Mouse (Mus musculus) stomach, embryonic 16.5 days (tissue): ENCODE results near the gene Ttc7. TPM values are rescaled to one million over a fixed set of nuclear protein-coding genes. Genes with fewer than 3 reads are reported as not detected.

Experiments used
- ATAC-seq: fragments of 200-750 bp; cut with Nextera tagmentation; 2 replicates; pipeline ENCODE4 v1.8.0; 2017; ENCODE audit warnings: moderate number of reproducible peaks, moderate TSS enrichment; ENCODE audit not compliant: insufficient read depth, low FRiP score
- H3K27ac ChIP-seq: fragments of 300-500 bp; sonication (generic); 2 replicates; pipeline ENCODE4 v1.5.1; 2014; ENCODE audit warnings: low read length
- H3K27me3 ChIP-seq: fragments of 300-500 bp; sonication (generic); 2 replicates; pipeline ENCODE4 v1.6.1; 2014; ENCODE audit warnings: low read length, control low read depth, mixed read lengths; ENCODE audit not compliant: control insufficient read depth, insufficient read depth
- H3K36me3 ChIP-seq: fragments of 300-500 bp; sonication (generic); 2 replicates; pipeline ENCODE4 v1.6.1; 2014; ENCODE audit warnings: low read length; ENCODE audit not compliant: control insufficient read depth, insufficient read depth
- H3K4me1 ChIP-seq: fragments of 300-500 bp; sonication (generic); 2 replicates; pipeline ENCODE4 v1.6.1; 2014; ENCODE audit warnings: low read length, control low read depth, mixed read lengths; ENCODE audit not compliant: control insufficient read depth, insufficient read depth
- H3K4me2 ChIP-seq: fragments of 300-500 bp; sonication (generic); 2 replicates; pipeline ENCODE4 v1.6.1; 2014; ENCODE audit warnings: low read depth, low read length, mixed read lengths
- H3K4me3 ChIP-seq: fragments of 300-500 bp; sonication (generic); replicated peaks from 2 replicates; pipeline ENCODE4 v1.5.1; 2014; ENCODE audit warnings: mild to moderate bottlenecking, low read length
- H3K9ac ChIP-seq: fragments of 300-500 bp; sonication (generic); 2 replicates; pipeline ENCODE4 v1.6.1; 2014; ENCODE audit warnings: low read length
- H3K9me3 ChIP-seq: fragments of 300-500 bp; sonication (generic); replicated peaks from 2 replicates; pipeline ENCODE4 v1.6.1; 2016; ENCODE audit warnings: low read length, control low read depth; ENCODE audit not compliant: control insufficient read depth
- WGBS: fragments of 180-500 bp; shearing (Covaris S2); extraction: QIAGEN DNeasy Blood & Tissue Kit; methylation state at CpG from one replicate; pipeline ENCODE4 v1.1.7; 2014; 5-methylcytosine and 5-hydroxymethylcytosine counted together
- polyA plus RNA-seq: library from polyadenylated mRNA; unstranded; fragments of >200 nt; fragmentation: Nextera tagmentation; extraction: Ambion mirVana; gene quantifications from 2 replicates; pipeline ENCODE4 v1.2.1, GENCODE M21; 2015

Ttc7 gene
- 10.7 and 11.1 TPM in 2 replicates for polyA plus RNA-seq

DNA sequence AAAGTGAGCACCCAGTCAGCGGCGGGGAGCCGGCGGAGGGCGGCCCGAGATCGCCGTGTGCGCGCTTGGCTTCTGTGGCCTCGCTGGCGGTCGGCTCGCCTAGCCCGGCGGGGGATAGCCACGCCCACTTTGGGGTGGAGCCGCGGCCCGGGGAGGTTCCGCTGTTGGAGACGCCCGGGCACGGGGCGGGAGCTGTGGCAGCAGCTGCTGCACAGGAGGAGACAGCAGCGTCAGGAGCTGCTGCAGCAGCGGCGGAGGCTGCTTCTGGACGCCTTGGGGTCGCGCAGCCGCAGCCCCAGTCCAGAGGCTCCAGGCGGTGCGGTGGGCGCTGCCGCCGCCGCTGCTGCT lies at the start of gene Ttc7:
Gene Ttc7 (plus strand): TSS at position 181 of the 348 bp plus-strand sequence.
- H3K4me1 ChIP-seq, result peaks cover 11% of the 10 kb centered on the region
- no peaks in the 10 kb centered on the region for H3K36me3 ChIP-seq
- ATAC-seq, result peak; percentile 95
- WGBS, result 1% methylated on average over 38 of the region's 38 CpGs
- H3K27ac ChIP-seq, result peak within 1 kb of the TSS; percentile 95
- peak within 1 kb of the TSS; percentile 76 for H3K4me3 ChIP-seq
- H3K9ac ChIP-seq, result peak within 1 kb of the TSS; percentile 94
- H3K4me2 ChIP-seq, result peak within 1 kb of the TSS; percentile 95
- no peaks in the 10 kb centered on the region for H3K9me3 ChIP-seq
- no peaks in the 10 kb centered on the region for H3K27me3 ChIP-seq

DNA sequence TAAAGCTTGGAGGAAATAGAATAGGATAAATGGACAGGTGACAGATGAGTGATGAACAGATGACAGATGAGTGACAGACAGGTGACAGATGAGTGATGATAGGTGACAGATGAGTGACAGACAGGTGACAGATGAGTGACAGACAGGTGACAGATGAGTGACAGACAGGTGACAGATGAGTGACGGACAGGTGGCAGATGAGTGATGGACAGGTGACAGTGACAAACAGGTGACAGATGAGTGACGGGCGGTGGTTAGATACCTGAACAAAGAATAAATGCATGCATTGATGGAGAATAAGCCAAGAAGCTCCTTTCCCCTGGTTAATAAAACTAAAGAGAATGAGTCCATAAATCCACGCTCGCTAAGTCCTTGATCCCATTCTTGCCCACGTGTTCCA lies 47.7 kb upstream of the Ttc7 start:
- H3K4me2 ChIP-seq, result no peak overlapping the region
- H3K4me3 ChIP-seq, result no peak overlapping the region
- no peaks in the 10 kb centered on the region for H3K27me3 ChIP-seq
- 93% methylated on average over 6 of the region's 6 CpGs for WGBS
- H3K9ac ChIP-seq, result no peak overlapping the region
- 0 out of 2 replicates have a peak, but pooled peaks cover 5% of the 10 kb centered on the region for H3K4me1 ChIP-seq
- no peaks in the 10 kb centered on the region for H3K9me3 ChIP-seq
- no peak for ATAC-seq
- H3K36me3 ChIP-seq, result no peaks in the 10 kb centered on the region
- no peak overlapping the region for H3K27ac ChIP-seq

DNA sequence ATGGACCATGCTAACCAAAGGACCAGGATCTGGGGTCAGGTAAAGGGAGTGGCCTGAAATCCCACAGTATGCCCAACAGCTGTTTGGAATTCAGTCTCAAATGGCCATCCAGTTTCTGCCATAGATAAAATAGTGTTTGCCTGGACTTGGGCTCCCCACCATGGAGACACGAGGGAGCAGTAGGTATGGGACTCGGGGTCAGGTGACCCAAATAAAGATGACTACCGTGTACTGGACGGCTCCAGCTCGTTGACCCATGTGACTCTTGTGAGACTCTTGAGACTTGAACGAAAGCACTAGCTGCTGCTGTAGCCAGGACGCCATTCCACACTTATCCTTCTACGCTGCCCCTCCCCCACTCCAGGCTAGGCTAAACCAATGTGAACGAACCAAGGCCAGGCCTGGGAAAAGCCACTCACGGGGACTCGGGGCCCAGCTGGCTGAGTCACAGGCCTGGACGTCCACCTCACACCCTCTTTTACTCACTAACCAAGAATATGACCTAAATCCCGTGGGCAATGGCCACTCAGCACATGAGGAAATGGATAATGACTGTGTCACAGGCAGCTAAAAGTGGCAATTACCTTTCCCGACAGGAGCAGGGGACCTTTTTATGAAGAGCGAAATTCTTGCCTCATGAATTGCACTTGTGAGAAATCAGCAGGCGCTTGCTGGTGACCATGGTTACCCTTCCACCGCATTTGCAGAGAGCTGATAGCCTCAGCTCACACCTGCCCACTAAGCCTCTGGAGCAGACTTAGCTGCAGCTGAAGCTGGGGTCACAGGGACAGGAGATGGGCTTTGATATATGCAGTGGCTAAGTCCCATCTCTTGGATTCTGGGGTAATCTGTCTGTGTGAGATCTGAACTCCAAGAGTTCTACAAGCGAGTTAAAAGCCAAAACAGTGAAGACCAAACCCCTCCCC lies 45.7 kb upstream of the Ttc7 start:
- Histone ChIP-seq H3K9me3 (0 out of 2 replicates have a peak, but pooled peaks cover 4% of the 10 kb centered on the region), H3K27ac (no peak overlapping the region), H3K4me1 (0 out of 2 replicates have a peak, but pooled peaks cover 5% of the 10 kb centered on the region), H3K27me3 (no peaks in the 10 kb centered on the region), H3K4me2 (no peak overlapping the region), H3K9ac (no peak overlapping the region), H3K4me3 (no peak overlapping the region), H3K36me3 (no peaks in the 10 kb centered on the region)
- ATAC-seq, result 0 out of 2 replicates have a peak, but pooled peaks have one; percentile 40
- 55% methylated on average over 18 of the region's 18 CpGs for WGBS

DNA sequence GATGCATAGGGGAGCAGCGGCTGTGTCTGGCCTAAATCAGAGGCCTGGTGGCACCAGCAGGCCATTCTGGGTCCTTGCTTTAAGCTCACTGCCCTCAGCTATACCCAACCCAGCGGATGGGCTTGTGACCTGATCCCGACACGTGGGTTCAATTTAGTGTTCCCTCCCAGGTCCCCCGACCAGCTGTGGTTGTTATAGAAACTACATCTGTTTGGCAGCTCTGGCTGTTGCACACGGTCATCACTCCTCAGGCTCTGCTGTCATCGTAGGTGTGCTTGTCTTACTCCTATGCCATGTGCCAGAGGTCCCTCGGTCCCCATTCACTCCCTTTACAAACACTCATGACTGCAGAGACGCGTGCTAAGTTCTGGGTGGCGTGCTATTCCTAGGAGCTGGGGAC lies 44.9 kb upstream of the Ttc7 start:
- Histone ChIP-seq H3K36me3 (no peaks in the 10 kb centered on the region), H3K9ac (no peak overlapping the region), H3K4me1 (0 out of 2 replicates have a peak, but pooled peaks cover 5% of the 10 kb centered on the region), H3K27ac (no peak overlapping the region), H3K4me2 (no peak overlapping the region), H3K4me3 (no peak overlapping the region), H3K9me3 (0 out of 2 replicates have a peak, but pooled peaks cover 4% of the 10 kb centered on the region), H3K27me3 (no peaks in the 10 kb centered on the region)
- ATAC-seq, result no peak
- WGBS, result 73% methylated on average over 11 of the region's 11 CpGs

DNA sequence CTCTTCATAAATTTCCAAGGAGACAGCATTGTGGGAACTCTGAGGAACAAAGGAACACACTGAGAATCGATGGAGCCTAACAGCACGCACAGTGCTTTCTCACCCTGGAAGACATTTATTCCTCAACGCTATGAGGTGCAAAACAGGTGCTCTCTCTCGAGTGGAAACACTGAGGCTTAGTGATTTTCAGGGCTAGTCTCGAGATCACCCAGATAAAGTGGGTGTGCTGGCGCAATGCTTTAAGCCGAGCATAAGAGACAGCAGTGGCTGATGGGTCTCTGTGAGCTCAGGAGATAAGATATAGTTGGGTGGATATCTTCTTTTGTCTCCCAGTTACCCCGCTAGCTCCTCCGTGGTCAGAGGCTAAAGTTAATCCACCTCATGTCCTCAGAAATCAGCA lies 36.6 kb upstream of the Ttc7 start:
- H3K4me1 ChIP-seq, result peaks cover 12% of the 10 kb centered on the region
- H3K4me3 ChIP-seq, result no peak overlapping the region
- no peak for ATAC-seq
- 64% methylated on average over 9 of the region's 9 CpGs for WGBS
- H3K27me3 ChIP-seq, result no peaks in the 10 kb centered on the region
- H3K9ac ChIP-seq, result no peak overlapping the region
- no peak overlapping the region for H3K4me2 ChIP-seq
- H3K9me3 ChIP-seq, result 0 out of 2 replicates have a peak, but pooled peaks cover 4% of the 10 kb centered on the region
- H3K36me3 ChIP-seq, result no peaks in the 10 kb centered on the region
- no peak overlapping the region for H3K27ac ChIP-seq

DNA sequence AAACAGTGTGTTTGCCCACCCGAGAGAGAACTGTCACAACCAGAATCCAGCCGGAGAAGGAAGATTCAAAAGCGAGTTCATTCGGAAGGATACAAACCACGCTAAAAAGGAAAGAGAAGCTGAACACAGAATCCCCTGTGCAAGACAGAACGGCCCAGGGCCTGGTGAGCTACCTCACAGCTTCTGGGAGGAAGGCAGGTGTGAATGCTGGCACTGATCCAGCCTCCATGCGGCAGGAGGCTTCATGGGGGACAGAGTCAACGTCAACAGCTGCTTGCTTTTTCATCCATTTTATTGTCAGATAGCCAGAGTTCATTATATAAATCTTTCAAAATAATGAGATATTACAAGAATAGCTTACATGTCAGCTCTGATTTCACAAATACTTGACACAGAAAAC lies 28.3 kb upstream of the Ttc7 start:
- Histone ChIP-seq H3K36me3 (peaks cover 24% of the 10 kb centered on the region; the same call in 1 of the 2 replicates), H3K27me3 (no peaks in the 10 kb centered on the region), H3K4me3 (no peak overlapping the region), H3K4me2 (no peak overlapping the region), H3K27ac (no peak overlapping the region), H3K9me3 (no peaks in the 10 kb centered on the region), H3K9ac (no peak overlapping the region), H3K4me1 (no peaks in the 10 kb centered on the region)
- ATAC-seq, result no peak
- 67% methylated on average over 8 of the region's 8 CpGs for WGBS

DNA sequence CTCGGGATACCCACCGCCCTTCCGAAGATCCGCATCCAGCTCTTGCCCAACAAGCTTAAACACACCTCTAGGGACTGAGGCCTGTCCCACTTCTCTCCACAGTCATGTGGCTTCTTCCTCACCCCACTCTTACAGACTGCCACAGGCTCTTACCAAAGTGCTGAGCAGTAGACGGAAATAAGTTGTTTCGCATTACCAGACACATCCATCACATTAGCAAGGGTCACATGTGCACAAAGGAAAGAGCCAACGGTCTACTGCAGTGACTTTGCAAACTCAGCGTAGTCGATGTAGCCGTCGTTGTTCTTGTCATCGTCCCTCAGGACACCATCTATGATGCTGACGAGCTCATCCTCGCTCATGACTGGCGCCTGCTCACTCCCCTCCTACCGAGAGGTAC lies 27.0 kb upstream of the Ttc7 start:
- H3K27ac ChIP-seq, result no peak overlapping the region
- no peak for ATAC-seq
- H3K4me3 ChIP-seq, result no peak overlapping the region
- 83% methylated on average over 16 of the region's 16 CpGs for WGBS
- H3K27me3 ChIP-seq, result no peaks in the 10 kb centered on the region
- no peaks in the 10 kb centered on the region for H3K4me1 ChIP-seq
- H3K9ac ChIP-seq, result no peak overlapping the region
- no peaks in the 10 kb centered on the region for H3K9me3 ChIP-seq
- peaks cover 30% of the 10 kb centered on the region for H3K36me3 ChIP-seq
- H3K4me2 ChIP-seq, result no peak overlapping the region

DNA sequence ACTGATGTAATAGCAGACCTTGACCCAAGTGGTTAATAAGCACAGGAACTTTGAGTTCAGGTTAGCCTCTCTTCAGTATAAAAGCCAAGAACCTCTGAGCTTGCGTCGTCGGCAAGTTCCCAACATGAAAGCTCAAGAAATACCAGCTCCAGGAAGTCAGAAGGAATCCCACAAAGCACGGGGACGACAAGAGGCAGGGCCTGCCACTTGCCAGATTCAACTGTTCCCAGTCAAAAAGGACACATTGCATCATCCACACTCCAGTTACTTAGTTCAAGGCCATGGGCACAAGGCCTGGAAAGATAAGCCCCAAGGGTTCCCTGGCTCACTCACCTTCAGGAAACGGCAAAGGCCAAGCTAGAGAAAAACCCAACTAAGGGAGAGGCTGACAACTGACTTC lies 19.3 kb upstream of the Ttc7 start:
- Histone ChIP-seq H3K27me3 (no peaks in the 10 kb centered on the region), H3K4me1 (peaks cover 10% of the 10 kb centered on the region), H3K4me3 (no peak overlapping the region), H3K4me2 (no peak overlapping the region), H3K36me3 (peaks cover 6% of the 10 kb centered on the region), H3K9me3 (0 out of 2 replicates have a peak, but pooled peaks cover 3% of the 10 kb centered on the region), H3K27ac (no peak overlapping the region), H3K9ac (no peak overlapping the region)
- ATAC-seq, result no peak
- 89% methylated on average over 6 of the region's 6 CpGs for WGBS

DNA sequence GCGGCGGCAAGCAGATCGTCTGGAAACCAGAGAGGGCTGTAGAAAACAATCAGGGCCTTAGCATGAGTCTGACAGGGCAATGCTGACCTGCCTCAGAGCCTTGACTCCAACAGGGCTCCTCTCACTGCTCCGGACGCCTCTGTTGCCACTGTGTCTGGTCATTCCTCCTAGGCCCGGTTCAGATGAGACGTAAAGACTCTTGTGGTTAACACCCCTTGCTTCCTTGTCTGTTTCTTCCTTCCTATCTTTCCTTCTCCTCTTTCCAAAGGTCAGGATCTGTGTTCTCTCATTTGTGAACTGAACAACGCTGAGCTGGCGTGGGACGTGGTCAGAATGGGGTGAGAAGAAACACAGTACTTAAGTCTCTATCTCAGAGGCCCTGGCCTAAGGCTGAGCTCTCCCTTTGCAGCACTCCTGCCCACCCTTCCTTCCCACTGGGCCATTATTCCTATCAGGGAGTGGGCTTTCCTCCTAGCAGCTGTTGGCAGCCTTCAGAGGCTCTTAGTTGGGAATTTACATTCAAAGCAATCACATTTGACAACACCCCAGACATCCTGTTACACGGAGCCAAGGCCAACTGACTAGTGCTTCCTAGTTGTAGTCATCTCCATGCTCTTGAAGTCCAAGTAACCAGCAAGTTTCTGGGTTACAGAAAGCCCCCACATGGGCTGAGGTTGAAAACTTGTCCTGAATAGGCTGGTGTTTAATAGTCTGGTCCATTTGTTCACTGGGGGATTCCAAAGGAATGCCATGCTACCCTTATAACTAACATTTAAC lies 18.4 kb upstream of the Ttc7 start:
- H3K27ac ChIP-seq, result 0 out of 2 replicates have a peak overlapping the region, but pooled peaks have one; percentile 72
- H3K4me3 ChIP-seq, result peak overlapping the region; percentile 65
- H3K4me2 ChIP-seq, result peak overlapping the region; percentile 85
- peak overlapping the region; percentile 84 for H3K9ac ChIP-seq
- 0 out of 2 replicates have a peak, but pooled peaks cover 3% of the 10 kb centered on the region for H3K9me3 ChIP-seq
- H3K27me3 ChIP-seq, result no peaks in the 10 kb centered on the region
- WGBS, result 82% methylated on average over 11 of the region's 11 CpGs
- peaks cover 10% of the 10 kb centered on the region for H3K4me1 ChIP-seq
- ATAC-seq, result no peak
- peaks cover 6% of the 10 kb centered on the region for H3K36me3 ChIP-seq
